ENCODE assay signal across 8 mouse cellular contexts in genomic region chr5:125243928-125244327, GRCm38 (mm10).
DNase-seq lines count a peak whose midpoint lies in the region; ATAC-seq lines count a peak whose summit lies in the region.

No protein-coding gene starts in this region.

- no peak overlapping the region for H3K4me2 ChIP-seq in forebrain, embryonic 12.5 days
- no peak overlapping the region for H3K4me2 ChIP-seq in hindbrain, embryonic 13.5 days

- peaks cover 49% of the 10 kb centered on the region for H3K4me1 ChIP-seq in forebrain, embryonic 12.5 days
- H3K4me1 ChIP-seq in hindbrain, embryonic 13.5 days (replicated peaks) = peaks cover 55% of the 10 kb centered on the region

- no peaks in the 10 kb centered on the region for H3K27me3 ChIP-seq in forebrain, embryonic 12.5 days
- H3K27me3 ChIP-seq in hindbrain, embryonic 13.5 days = no peaks in the 10 kb centered on the region

- no peak overlapping the region for H3K4me3 ChIP-seq in forebrain, embryonic 12.5 days (replicated peaks)
- no peak overlapping the region for H3K4me3 ChIP-seq in hindbrain, embryonic 13.5 days

- peak overlapping the region; percentile 94 for H3K27ac ChIP-seq in forebrain, embryonic 12.5 days
- peak overlapping the region; percentile 95 for H3K27ac ChIP-seq in hindbrain, embryonic 13.5 days

- H3K9me3 ChIP-seq in forebrain, embryonic 12.5 days = peaks cover 2% of the 10 kb centered on the region; the same call in 1 of the 2 replicates
- H3K9me3 ChIP-seq in hindbrain, embryonic 13.5 days = no peaks in the 10 kb centered on the region

- intact Hi-C loops in left cerebral cortex, postnatal 4 days (cut with DNase I) = no loop called here
- intact Hi-C loops in gastrocnemius, postnatal 36 days (cut with DNase I) = no loop called here

- peak; percentile 81 for DNase-seq in left cerebral cortex, postnatal 4 days
- DNase-seq in right cerebral cortex, postnatal 36 days (ENCODE audit: low spot score in 2 of 2) = peak; percentile 94 to 96
- DNase-seq in kidney, postnatal 14 days = no peak
- DNase-seq in urinary bladder, adult 2 months (ENCODE audit: low spot score) = no peak
- DNase-seq in gastrocnemius, postnatal 36 days = no peak
- DNase-seq in testis, postnatal 14 days (ENCODE audit: low spot score) = no peak

- H3K9ac ChIP-seq in forebrain, embryonic 12.5 days = no peak overlapping the region
- no peak overlapping the region for H3K9ac ChIP-seq in hindbrain, embryonic 13.5 days

- WGBS in forebrain, embryonic 12.5 days = 23% methylated on average over 6 of the region's 6 CpGs
- WGBS in hindbrain, embryonic 13.5 days = 17% methylated on average over 6 of the region's 6 CpGs

- no peaks in the 10 kb centered on the region for H3K36me3 ChIP-seq in forebrain, embryonic 12.5 days (replicated peaks)
- H3K36me3 ChIP-seq in hindbrain, embryonic 13.5 days = no peaks in the 10 kb centered on the region

- ATAC-seq in forebrain, embryonic 12.5 days (ENCODE audit: low FRiP score) = no peak
- ATAC-seq in hindbrain, embryonic 13.5 days (ENCODE audit: low FRiP score) = no peak

Comparison
In these comparisons a context has a peak if more than half of its experiments do, and no peak if none do; other contexts are left out.
1. DNase-seq: peak in left cerebral cortex, postnatal 4 days (single experiment) and right cerebral cortex, postnatal 36 days (2 of 2); none in kidney, postnatal 14 days (single experiment), urinary bladder, adult 2 months (single experiment), gastrocnemius, postnatal 36 days (0 of 2) and testis, postnatal 14 days (single experiment).